Mouse (Mus musculus): Measurements from ENCODE around the gene Rpf1.
A peak's percentile ranks its signal among the peaks of the same experiment; 100 is the strongest.

Rpf1 gene

DNA sequence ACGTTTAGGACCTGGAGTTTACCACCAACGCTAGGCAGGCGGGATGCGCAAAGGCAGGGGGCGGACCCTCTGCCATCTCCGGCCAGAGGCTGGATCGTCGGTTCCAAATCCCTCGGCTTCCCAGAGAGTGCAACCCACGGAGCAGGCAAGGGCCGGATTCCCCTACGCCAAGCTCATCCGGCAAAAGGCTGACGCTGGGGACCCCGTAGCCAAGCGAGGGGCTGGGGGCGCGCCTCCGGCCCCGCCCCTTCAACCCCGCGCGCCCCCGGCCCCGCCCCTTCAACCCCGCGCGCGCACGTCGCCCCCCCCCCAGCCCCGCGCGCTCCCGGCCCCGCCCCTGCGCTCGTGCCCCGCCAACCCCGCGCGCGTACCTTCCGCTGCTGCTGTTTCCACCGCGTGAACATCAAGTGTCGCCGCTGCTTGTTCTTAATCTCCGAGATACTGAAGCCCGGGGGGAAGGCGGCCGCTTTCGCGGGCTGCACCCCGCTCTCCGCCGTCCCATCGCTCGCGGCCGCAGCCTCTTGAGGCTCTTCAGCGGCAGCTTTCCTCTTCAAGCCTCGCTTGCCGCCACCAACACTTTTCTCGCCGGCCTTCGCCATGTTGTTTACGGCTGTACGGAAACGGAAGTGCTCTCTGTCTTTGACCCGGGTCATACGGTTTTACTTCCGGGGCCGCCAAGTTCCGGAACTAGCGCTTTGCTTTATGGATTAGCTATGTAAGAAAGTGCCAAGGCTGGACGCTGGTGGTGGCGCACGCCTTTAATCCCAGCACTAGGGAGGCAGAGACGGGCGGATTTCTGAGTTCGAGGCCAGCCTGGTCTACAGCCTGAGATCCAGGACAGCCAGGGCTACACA is at the start of gene Rpf1:
Rpf1 (minus strand) TSS at position 632 of the 854 bp plus-strand sequence.
- DNase-seq: peak; percentile 98

DNA sequence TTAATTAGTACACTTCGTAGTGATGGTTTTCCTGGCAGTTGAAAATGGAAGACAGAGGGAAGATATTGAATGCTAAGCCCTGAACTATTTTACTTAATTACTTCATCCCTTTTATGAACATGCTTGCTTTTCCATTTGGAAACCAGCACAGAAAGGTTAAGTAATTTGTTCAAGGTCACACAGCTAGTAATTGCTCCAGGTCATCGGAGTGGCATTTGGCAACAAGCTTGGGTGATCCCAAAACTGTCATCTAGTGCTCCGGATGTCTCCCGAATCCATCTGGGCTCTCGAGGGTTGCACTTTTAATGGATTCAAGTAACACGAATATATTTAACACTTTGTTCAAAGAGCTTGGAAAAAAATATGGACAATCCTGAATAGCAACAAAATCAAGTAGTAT is 49.7 kb upstream of the Rpf1 start:
- DNase-seq: no peak

DNA sequence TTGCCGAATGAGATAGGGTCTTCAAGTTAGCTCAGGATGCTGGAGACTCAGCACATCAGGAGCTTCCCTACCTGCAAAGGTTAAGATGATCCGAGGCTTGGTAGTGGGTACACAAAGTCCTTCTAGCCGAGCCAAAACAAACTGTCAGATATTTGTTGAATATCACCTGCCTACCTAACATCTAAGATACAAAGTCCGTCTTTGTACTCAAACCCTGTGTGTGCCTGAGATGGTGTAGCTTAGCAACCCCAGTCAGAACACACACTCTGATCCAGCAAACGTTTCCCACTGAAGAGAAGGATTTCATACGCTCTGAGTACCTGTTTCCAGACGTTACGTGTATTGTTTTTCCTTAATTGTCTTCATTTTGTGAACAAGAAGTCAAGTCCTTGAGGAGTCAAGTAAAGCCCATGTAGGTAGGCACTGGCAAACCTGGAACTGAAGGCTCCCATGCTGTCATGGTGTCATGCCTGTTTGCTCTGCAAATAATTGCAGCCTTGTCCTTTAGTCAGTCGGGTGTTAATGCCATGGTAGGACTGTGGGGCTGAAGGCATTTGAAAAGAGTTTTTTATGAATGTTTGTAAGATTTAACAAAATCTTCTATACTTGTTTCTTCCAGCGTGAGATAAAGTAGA is 49.0 kb upstream of the Rpf1 start, which contains the start of gene Uox:
Uox (plus strand) TSS at position 279 of the 635 bp plus-strand sequence.
- DNase-seq: no peak

DNA sequence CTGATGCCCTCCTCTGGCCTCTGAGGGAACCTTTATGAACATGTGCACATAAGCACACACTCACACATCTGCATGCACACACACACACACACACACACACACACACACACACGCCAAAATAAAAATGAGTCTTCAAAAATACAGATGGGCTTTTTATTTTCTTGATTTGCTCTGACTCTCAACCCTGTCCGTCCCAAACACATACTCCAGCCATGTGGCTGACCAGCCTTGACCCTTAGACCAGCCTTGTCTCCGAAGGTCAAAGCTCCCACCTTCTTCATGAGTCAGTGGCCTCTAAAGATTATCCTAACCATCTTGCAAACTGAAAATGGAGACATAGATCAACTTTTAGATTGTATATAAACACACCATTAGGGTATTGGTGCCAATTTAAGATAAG is 48.4 kb upstream of the Rpf1 start:
- DNase-seq: no peak

DNA sequence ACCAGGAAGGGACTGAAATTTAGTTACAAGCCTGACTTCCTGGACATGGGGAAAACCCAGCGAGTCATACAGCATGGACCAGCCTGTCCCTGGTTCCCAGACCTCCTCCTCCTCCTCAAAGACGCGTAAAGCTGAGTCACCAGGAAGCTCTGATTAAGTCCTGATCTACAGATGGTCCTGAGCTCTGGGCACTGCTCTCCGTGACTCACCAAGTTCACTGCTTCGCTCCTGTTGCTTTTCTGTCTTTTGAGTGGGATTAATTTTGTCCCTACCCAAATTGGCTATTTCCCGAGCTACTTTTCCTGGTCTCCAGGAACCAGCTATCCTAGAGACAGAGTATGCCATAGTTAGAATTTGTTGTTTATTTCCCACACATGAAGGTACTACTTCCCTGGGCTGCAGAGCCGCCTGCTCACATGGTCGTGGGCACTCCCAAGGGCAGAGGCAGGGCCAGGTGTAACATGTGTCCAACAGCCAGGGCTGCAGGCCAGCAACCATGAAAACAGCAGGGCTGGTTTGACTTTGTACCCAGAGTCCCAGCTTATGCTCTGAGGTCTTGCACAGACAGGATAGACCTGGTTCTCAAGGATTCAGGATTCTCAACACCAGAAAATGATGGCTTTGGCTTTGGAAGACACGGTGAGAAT is 46.8 kb upstream of the Rpf1 start:
- DNase-seq: no peak

DNA sequence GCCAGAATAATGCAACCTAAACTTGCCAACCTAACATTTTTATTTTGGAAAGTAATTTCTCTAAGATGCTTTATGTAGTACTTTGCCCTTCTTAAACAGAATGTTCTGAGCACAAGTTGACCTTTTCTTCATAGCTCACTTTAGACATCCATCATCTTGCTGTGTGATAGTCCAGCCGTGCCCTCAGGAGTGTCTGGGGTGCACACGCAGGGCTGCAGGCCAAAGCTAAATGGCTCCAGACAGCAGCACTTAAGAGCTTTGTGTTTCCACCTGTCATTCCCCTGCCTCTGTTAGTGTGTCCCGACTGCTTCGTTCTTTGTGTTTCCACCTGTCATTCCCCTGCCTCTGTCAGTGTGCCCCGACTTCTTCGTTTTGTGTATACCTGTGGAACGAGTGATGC is 46.1 kb upstream of the Rpf1 start:
- no peak for DNase-seq

DNA sequence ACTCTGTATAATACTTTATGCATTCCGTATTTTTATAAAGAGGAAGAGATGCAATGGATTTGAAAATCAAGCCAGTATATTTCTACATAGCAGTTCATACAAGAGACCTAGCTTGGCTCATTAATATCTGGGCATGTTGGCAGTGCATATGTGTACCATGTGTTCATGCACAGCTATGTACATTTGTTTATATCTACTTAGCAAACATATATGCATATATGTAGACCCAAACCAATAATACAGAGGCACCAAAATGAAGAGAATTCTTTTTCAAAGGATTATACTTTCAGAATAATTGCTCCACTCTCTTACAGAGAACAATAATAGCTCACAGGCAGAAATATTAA is 43.8 kb upstream of the Rpf1 start:
- no peak for DNase-seq

DNA sequence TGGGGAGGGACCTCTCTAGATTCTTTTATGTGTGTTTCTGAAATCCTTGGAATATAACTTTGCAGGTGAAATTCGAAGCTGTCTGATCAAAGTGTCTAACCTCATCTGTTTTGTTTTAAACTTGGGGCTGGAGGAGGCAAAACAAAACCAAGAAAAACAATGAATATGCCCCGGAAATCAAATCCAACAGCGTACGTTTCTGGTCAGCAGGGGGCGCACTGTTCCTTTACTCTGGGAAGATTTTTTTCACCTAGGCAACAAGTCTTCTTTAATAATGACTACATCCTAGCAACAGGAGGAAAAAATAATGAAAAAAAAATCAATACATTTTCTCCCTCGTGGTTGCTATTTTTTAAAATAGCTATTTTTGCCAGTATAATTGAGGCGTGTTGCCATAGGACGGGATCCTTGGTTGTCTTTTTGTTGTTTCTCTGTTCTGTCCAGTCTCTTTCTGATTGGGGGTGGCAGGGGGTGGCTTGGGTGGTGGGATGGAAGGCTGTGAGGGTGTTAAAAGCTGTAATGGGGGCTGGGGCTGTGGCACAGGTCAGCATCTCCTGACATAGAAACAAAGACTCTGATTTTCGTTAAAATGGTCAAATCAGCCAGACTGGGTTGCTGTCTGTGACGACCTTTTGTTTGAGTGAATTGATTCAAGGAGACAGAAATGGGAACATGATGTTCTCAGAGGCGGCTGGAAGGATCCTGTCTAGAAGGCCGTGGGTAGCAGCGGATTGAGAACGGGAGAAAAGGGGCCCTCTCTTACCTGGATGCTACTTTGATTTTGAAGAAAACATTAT is 43.2 kb upstream of the Rpf1 start:
- peak; percentile 81 for DNase-seq

DNA sequence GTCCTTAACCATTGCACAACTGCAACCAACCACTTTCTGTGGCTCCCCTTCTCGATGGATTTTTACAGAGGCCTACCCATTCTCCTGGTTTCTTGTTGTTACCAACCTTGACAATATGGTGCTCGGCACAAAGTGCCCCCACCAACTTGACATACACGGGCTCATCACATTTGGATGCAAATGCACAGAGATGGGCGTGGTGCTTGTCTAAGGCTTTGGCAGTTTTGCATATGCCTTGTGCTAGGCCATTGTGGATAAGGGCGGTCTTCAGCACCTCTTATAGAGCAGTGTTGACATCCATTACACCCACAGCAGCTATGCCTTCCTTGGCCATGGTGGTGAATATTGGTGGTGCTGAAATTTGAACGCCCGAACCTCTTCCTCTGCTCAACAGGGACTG is 41.7 kb upstream of the Rpf1 start:
- DNase-seq: no peak

DNA sequence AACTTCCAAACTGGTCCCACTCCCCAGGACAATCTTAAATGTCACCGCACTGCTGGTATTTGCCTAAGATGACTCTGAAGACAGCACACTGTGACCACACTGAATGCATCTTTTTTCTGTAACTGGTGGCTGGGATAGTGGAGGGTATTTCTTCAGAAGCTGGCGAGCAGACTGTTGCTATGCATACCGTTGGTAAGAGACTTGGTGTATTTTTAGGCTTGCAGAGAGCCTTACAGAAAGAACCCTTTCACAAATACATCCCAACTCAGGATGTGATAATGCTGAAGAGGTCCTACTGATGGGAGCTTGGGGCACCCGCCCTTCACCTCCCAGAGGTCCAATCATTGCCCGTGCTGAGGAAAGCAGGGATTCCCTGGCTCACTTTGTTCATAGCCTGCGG is 36.3 kb upstream of the Rpf1 start:
- no peak for DNase-seq

DNA sequence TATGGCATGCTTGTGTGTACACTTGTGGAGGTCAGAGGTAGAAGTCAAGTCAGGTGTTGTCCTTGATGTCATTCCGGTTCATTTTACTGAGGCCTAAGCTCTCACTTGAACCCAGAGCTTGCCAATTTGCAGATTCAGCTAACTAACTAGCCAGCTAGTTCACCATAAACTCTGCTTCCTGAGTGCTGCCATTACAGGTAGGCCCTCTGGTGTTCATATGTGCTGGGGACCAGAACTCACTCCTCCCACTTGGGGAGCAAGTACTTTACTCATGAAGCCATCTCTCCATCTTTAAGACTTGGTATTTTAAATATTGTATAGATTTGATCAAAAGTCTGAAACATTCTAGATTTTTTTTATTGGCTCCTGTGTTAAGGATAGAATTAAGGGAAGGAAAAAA is 35.3 kb upstream of the Rpf1 start:
- DNase-seq: no peak

DNA sequence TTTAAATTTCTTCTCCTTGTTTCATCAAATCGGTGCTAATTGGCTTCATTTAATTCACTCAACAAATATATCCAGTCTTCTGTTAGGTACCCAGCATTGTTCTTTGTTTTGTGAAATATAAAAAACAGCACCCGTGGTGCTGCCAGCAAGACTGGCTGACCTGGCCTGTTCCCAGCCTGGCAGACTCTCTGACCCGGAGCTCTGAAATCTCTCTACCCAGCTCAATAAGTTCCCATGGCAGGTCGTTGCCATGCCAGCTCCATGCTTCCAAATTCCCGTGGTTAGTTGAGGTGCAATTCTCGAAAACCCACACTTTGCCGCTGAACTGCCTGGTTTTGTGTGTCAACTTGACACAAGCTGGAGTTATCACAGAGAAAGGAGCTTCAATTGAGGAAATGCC is 33.6 kb upstream of the Rpf1 start:
- no peak for DNase-seq

DNA sequence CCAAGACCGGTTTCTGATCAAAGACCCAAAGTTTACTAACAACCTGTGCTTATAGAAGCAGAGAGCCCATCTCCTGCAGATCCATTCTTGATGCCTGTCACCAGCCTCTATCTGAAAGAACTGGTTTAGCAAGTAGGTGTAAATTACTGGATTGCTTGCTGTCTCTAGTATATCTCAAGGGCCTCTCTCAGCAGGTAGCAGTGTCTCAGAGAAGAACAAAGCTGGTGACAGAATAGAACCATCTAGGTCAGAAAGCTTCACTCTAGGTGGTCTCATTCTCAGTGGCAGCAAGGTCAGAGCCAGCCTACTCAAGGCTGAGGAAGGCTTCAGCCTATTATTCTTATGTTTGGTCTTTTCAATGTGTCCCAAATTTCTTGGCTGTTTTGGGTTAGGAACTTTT is 22.4 kb upstream of the Rpf1 start:
- no peak for DNase-seq

DNA sequence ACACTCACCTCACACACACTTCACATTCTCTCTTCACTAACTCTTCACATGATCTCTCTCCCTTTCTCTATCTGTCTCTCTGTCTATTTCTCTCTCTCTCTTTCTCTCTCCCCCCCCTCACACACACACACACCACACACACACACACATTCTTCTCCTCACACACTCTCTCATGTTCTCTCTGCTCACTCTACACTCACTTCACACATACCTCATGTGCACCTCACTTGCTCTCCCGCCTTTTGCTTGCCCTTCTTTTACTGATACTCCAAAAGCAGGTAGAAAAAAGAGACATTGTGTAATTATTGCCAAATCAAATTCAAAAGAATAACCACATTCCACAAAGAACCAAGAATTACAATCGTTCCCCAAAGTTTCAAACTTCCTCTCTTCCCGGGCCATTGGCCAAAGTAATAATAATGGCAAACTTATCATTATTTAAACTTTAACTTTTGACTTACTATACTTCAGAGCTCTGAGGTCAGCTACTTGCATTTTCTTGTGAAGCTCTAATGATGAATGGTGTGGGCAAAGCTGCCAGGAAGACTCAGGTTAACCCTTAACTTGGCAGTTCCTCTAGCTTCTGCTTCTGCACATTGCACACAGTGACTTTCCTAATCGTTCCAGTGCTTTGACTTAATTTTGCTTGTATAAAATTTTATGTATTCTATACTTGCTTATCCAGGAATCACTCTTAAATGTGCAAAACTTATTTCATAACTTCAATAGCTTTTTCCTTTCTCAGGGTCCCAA is 19.5 kb upstream of the Rpf1 start:
- DNase-seq: no peak

DNA sequence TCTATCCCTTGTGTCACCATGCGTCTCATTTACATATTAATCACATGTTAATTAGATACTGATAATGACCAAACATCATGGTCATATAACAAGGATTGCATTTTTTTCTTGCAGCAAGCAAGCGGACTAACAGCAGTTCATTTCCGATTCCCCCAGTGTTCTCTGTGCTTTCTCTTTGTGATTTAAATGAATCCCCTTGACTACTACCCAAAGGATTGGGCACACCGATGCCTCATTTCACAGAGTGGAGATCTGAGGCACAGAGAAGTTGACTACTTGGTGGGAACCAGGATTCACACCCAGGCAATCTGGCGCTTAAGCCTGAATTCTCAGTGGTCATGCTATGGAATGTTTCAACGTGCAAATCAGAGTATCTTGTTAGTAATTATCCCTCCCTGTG is 13.8 kb upstream of the Rpf1 start:
- DNase-seq: no peak

DNA sequence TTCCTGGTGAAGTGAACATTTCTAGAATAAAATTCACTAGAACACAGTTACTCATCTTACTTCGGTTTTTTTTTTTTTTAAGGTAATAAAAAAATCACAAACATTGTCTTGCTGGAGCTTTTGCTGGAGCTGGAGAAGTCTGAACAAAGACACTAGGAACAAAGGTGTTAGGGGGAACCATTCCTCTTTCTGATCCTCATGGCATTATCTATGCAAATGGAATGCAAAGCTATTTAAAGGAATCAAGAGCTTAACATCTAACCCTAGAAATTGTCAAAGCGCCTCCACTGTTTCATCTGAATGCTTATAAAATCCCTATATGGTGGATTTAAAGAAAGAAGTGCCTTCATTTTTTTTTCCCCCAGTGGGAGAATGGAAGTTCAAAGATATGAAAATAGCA is 7.1 kb upstream of the Rpf1 start:
- DNase-seq: no peak

DNA sequence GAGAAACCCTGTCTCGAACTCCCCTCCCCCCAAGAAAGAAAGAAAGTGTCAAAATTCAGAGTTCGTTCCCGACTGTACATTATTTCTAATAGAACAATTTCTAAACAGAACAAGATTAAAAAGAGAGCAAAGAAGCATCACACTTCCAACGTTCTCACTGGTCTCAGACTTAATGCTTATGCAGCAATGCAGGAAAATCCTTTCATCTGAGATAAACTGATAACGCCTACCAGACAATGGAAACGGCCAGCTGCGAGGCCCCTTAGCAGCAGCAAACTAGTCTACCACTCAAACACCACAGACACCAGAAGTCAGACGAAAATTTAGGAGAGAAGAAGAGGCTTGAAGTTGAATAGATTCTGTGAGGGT is 407 bp upstream of the Rpf1 start:
- no peak for DNase-seq

DNA sequence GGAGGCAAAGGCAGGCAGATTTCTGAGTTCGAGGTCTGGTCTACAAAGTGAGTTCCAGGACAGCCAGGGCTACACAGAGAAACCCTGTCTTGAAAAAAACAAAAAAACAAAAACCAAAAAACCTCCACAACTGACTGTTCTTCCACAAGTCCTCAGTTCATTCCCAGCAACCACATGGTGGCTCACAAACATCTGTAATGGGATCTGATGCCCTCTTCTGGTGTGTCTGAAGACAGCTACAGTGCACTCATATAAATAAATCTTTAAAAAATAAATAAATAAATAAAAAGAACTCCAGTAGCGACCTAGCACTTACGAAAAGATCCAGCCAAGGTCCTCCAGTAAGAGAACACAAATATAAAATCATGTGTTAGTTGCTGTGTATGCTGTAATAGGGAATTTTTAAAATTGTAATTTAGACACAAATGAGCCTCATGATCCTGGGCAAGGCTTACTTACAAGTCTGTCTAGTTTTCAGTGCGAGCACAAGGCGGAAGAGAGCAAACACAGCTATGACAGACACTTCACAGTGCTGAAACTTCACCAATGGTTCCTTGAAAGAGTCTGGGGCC is 917 bp downstream of the Rpf1 start:
- DNase-seq: no peak

DNA sequence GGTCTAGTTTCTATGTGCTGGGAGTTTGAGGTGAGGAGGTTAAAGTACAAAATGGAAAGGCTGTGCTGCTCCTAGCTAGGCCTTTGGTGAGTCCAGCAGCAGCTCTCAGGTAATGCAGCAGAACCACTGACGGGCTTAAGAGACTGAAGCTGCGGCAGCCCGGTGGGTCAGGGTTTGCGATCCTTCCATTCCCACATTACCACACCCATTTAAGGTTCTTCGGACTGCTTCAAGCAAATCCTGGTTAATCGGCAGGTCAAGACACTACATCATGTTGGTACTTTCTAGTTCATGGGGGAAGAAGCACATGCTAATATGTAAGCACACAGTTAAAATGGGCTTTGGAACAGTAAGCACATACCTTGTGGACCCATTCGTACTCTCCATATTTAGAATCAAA is 14.5 kb downstream of the Rpf1 start:
- DNase-seq: no peak

DNA sequence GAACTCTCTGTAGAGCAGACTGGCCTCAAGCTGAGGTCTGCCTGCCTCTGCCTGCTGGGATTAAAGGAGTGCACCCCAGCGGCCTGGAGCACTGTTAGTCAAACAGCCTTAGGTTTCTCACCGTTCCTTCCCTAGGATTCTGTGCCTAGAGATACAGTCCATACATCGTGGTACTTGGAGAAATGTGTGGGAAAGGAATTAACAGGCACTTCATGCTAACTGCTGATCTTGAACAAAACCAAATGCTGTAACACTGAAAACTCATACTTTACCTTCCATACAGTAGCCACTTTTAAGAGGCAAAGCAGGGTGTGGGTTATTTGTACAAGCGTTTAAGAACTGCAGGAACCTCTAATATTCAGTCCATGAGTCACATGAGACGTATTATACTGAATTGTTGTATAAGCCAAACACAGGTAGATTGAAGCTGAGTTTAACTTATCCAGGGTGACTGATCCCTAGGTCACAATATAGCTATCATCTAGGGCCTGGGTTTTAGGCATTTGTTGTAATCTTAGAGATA is 19.6 kb downstream of the Rpf1 start:
- DNase-seq: no peak

DNA sequence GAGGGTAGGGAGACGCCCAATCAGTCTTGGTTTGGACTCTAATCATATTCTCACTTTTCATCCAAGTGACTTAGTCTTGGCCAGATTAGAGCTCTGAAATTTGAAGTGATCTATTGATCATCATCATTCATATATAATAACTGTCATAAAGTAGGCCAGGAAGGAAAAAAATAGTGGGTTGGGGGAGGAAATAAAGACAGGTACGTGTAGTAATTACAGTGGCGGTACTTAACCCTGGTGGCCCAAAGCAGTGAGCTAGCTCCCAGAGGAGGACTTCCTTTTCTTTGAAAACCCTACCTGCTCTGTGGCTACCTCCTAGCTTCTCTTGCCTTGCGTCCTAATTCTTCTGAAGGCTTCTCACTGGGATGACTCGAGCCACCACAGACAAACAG is 20.4 kb downstream of the Rpf1 start:
- no peak for DNase-seq

Measured in retina, postnatal 1 day (tissue).